Mouse (Mus musculus): ENCODE data around the gene Rxra.

GRCm38 (mm10) chr2:27806691-27807090, 130.5 kb downstream of the Rxra start:
- TF ChIP-seq CTCF (IDR thresholded peaks at IDR 0.05; ENCODE audit: borderline replicate concordance, insufficient read depth, low read depth, low read length) = no peak
- no peak for TF ChIP-seq POLR2A (IDR thresholded peaks at IDR 0.05; ENCODE audit: borderline replicate concordance, insufficient read depth, low read length)

Data from cerebellum, adult 2 months (tissue).